Mouse (Mus musculus) heart, adult 2 months (tissue): ENCODE data around the gene Galnt18.

Source experiments
- CTCF ChIP-seq: fragments of 200-600 bp; IDR thresholded peaks from 2 replicates; pipeline ENCODE4 v1.8.1; 2022; ENCODE audit warnings: antibody characterized with exemption, mild to moderate bottlenecking, moderate library complexity
- POLR2A ChIP-seq: fragments of 200-500 bp; IDR thresholded peaks from 2 replicates; pipeline ENCODE4 v1.6.1; 2011; ENCODE audit warnings: mild to moderate bottlenecking, low read depth, low read length, control low read depth; ENCODE audit not compliant: insufficient read depth

DNA sequence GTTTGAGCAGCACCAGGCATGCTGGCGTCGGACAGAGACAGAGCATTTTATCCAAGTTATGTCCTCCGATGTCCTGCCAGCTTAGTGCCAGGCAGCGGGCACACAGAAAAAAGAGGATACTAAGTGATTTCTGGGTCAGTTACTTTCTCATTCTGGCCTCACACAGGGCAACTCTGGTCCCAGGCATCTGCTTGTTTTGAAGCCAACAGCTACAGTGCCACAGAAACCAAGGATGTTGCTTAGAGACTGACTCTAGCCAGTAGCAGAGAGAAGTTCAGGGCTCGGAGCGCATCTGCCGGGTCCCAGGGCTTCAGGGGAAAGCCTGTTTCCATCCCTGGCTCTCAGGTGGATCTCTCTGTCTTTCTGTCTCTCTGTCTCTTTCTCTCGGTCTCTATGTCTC, 124.8 kb downstream of the Galnt18 start:
- TF ChIP-seq POLR2A = no peak
- no peak for TF ChIP-seq CTCF
